In the genomic region with DNA sequence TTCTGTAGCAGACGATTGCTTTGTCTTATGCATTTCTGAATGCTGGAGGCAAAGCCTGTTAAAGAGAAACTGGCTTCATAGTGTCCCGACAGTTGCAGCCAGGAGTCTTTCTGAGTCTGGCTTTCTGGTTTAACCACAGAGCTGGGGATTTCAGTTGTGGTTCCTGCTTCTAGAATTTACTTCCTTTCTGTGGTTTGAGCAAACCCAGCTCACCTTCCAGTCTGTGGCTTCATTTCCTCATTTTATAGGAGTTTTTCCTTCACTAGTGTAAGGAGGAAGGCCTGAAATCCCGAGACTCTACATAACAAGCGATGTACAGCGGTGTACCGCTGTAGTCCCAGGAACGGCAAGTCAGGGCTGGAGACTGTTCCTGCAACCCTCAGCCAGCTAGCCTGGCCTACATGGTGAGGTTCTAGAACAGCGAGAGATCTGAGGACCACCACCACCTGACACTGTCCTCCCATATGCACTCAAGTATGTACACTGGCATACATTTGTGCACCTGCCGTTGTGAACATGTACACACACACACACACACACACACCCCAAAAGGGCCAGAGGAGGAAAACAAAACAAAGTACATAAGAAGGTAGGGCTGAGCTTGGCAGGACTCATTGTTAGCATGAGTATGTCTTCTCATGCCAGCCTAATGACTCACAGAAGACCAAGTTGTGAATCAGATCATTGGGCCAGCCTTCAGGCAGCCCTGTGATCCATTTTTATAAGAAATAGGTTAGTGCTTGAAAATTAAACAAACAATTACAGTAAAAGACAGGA, we compare ENCODE assay signal across 9 mouse cellular contexts. TPM values are rescaled to one million over a fixed set of nuclear protein-coding genes. Genes with fewer than 3 reads are reported as not detected.
DNase-seq lines count a peak whose midpoint lies in the region; ATAC-seq and TF ChIP-seq lines count a peak whose summit lies in the region.
"Had no signal": no experiment of that assay in that cellular context is flagged by ENCODE, and none has a peak within 500 bp of the region (broad histone marks: within the 10 kb centered on the region; RNA-seq: fewer than 3 reads in every experiment).

No protein-coding gene starts in this region.

- no peaks in the 10 kb centered on the region for H3K27me3 ChIP-seq in CH12.LX (replicated peaks)
- H3K27me3 ChIP-seq in stomach, embryonic 15.5 days (replicated peaks), result no peaks in the 10 kb centered on the region
- no peaks in the 10 kb centered on the region for H3K27me3 ChIP-seq in liver, embryonic 11.5 days (replicated peaks; ENCODE audit: control insufficient read depth, insufficient read depth, low read length)

- peaks cover 15 to 26% of the 10 kb centered on the region in 2 experiments for H3K4me1 ChIP-seq in CH12.LX (ENCODE audit: control insufficient read depth in 1 of 2, insufficient read depth in 2 of 2)
- no peaks in the 10 kb centered on the region; the same call in 1 of the 2 replicates for H3K4me1 ChIP-seq in stomach, embryonic 15.5 days
- no peaks in the 10 kb centered on the region for H3K4me1 ChIP-seq in liver, embryonic 11.5 days (replicated peaks; ENCODE audit: control insufficient read depth, insufficient read depth, low read length)

- peak; percentile 7 for DNase-seq in layer of hippocampus, adult 9-10 months (ENCODE audit: low spot score)
- no peak for DNase-seq in layer of hippocampus, postnatal 25 days (ENCODE audit: extremely low spot score in 1 of 2, low spot score in 1 of 2)
- peak; percentile 59 for DNase-seq in CH12.LX (ENCODE audit: extremely low read depth)
- no peak for DNase-seq in kidney, adult 18-20 months
- no peak for DNase-seq in liver, embryonic 11.5 days (ENCODE audit: low spot score)
- no peak for DNase-seq in urinary bladder, postnatal 4 days (ENCODE audit: low spot score in 2 of 2)

- TF ChIP-seq POLR2A in CH12.LX (IDR thresholded peaks at IDR 0.05; ENCODE audit: low read depth, low read length), result no peak

- peak; percentile 97 for TF ChIP-seq EP300 in CH12.LX (IDR thresholded peaks at IDR 0.05; ENCODE audit: low read length)

- H3K4me2 ChIP-seq in CH12.LX (ENCODE audit: insufficient read depth, low read depth, poor library complexity, severe bottlenecking), result peak overlapping the region; percentile 80
- H3K4me2 ChIP-seq in stomach, embryonic 15.5 days, result no peak overlapping the region
- no peak overlapping the region for H3K4me2 ChIP-seq in liver, embryonic 11.5 days

- H3K79me2 ChIP-seq in CH12.LX (replicated peaks; ENCODE audit: control insufficient read depth, extremely low read depth, insufficient read depth, poor library complexity, severe bottlenecking), result no peaks in the 10 kb centered on the region; the same call in 1 of the 2 replicates

- TF ChIP-seq CTCF in CH12.LX (conservative IDR thresholded peaks at IDR 0.05 in 1 of 2, IDR thresholded peaks at IDR 0.05 in 1 of 2; ENCODE audit: low read depth in 2 of 2, low read length in 2 of 2), result no peak

- 79% methylated on average over 9 of the region's 9 CpGs for WGBS in stomach, embryonic 15.5 days
- WGBS in liver, embryonic 11.5 days, result 64% methylated on average over 9 of the region's 9 CpGs

- dilution Hi-C loops in CH12.LX (cut with MboI; ENCODE audit: extremely low pct_ligation_motif_present, extremely low pct_unique_long_range_greater_than_20kb, low sequenced_read_pairs), result no loop called here

- H3K36me3 ChIP-seq in CH12.LX (replicated peaks in 1 of 2; ENCODE audit: control insufficient read depth in 1 of 2, insufficient read depth in 1 of 2, low read length in 1 of 2), result peaks cover 3 to 32% of the 10 kb centered on the region in 2 experiments
- H3K36me3 ChIP-seq in stomach, embryonic 15.5 days, result 0 out of 2 replicates have a peak, but pooled peaks cover 4% of the 10 kb centered on the region
- peaks cover 3% of the 10 kb centered on the region; the same call in 1 of the 2 replicates for H3K36me3 ChIP-seq in liver, embryonic 11.5 days (ENCODE audit: control insufficient read depth, insufficient read depth, low read length)

- in situ Hi-C loops in CH12.LX (cut with MboI; ENCODE audit: low pct_ligation_motif_present, low pct_unique_long_range_greater_than_20kb, low sequenced_read_pairs), result no loop called here

- peak overlapping the region in 1 of 3 experiments; percentile 44 for H3K4me3 ChIP-seq in CH12.LX (replicated peaks in 1 of 3; ENCODE audit: low read depth in 2 of 3, low read length in 2 of 3, poor library complexity in 1 of 3)
- no peak overlapping the region for H3K4me3 ChIP-seq in stomach, embryonic 15.5 days (replicated peaks)
- no peak overlapping the region for H3K4me3 ChIP-seq in liver, embryonic 11.5 days (ENCODE audit: low read depth, low read length)
- H3K4me3 ChIP-seq: erythroblast, embryonic 14.5 days had no signal

- ATAC-seq in hematopoietic stem cell, adult 5-6 weeks (replicated peaks in 1 of 2; ENCODE audit: insufficient read depth in 1 of 2, low FRiP score in 2 of 2, low TSS enrichment in 1 of 2, low read depth in 1 of 2, poor library complexity in 2 of 2, severe bottlenecking in 2 of 2), result peak; percentile 93 to 96
- no peak for ATAC-seq in stomach, embryonic 15.5 days (ENCODE audit: insufficient read depth, low FRiP score, low read depth)
- no peak for ATAC-seq in liver, embryonic 11.5 days (replicated peaks; ENCODE audit: low FRiP score)

- no peaks in the 10 kb centered on the region for H3K9me3 ChIP-seq in CH12.LX (replicated peaks; ENCODE audit: low read length)
- no peaks in the 10 kb centered on the region for H3K9me3 ChIP-seq in stomach, embryonic 15.5 days
- H3K9me3 ChIP-seq in liver, embryonic 11.5 days (ENCODE audit: control insufficient read depth, low read length), result no peaks in the 10 kb centered on the region

- H3K9ac ChIP-seq in CH12.LX (ENCODE audit: insufficient read depth, low read depth), result no peak overlapping the region
- no peak overlapping the region for H3K9ac ChIP-seq in stomach, embryonic 15.5 days
- no peak overlapping the region for H3K9ac ChIP-seq in liver, embryonic 11.5 days (ENCODE audit: low read depth, low read length)

- no peak overlapping the region for H3K27ac ChIP-seq in CH12.LX (ENCODE audit: insufficient read depth, low read depth)
- H3K27ac ChIP-seq in stomach, embryonic 15.5 days, result peak overlapping the region; percentile 44; the same call in 1 of the 2 replicates
- H3K27ac ChIP-seq in liver, embryonic 11.5 days (ENCODE audit: low read depth, low read length), result no peak overlapping the region

- TF ChIP-seq RAD21 in CH12.LX (IDR thresholded peaks at IDR 0.05; ENCODE audit: low read depth, low read length), result no peak

TF ChIP-seq in CH12.LX, 34 proteins besides CTCF, POLR2A, EP300 and RAD21 (continues in another document):
- peak; percentile 93 for TF ChIP-seq MAFK (IDR thresholded peaks at IDR 0.05; ENCODE audit: insufficient replicate concordance, low read length)
- no peak for TF ChIP-seq PAX5 (IDR thresholded peaks at IDR 0.05; ENCODE audit: low read length)
- no peak for TF ChIP-seq GABPA (IDR thresholded peaks at IDR 0.05; ENCODE audit: insufficient replicate concordance, low read depth, low read length)
- no peak for TF ChIP-seq USF2 (conservative IDR thresholded peaks at IDR 0.05; ENCODE audit: low read depth, low read length)
- no peak for TF ChIP-seq CHD1 (IDR thresholded peaks at IDR 0.05; ENCODE audit: low read depth, low read length)
- no peak for TF ChIP-seq JUND (conservative IDR thresholded peaks at IDR 0.05; ENCODE audit: low read depth, low read length)
- TF ChIP-seq NELFE (IDR thresholded peaks at IDR 0.05; ENCODE audit: low read depth, low read length), result no peak
- TF ChIP-seq POLR2AphosphoS2 (IDR thresholded peaks at IDR 0.05; ENCODE audit: low read depth, low read length), result no peak
- peak; percentile 66; the same call in 1 of the 2 replicates for TF ChIP-seq SIN3A (IDR thresholded peaks at IDR 0.05; ENCODE audit: low read length)
- no peak for TF ChIP-seq ZMIZ1 (IDR thresholded peaks at IDR 0.05; ENCODE audit: low read depth, low read length)
- TF ChIP-seq ELF1 (IDR thresholded peaks at IDR 0.05; ENCODE audit: low read depth, low read length), result no peak
- TF ChIP-seq NRF1 (IDR thresholded peaks at IDR 0.05; ENCODE audit: low read depth, low read length), result no peak
- no peak for TF ChIP-seq SMC3 (IDR thresholded peaks at IDR 0.05; ENCODE audit: low read depth, low read length)
- TF ChIP-seq MYC (IDR thresholded peaks at IDR 0.05; ENCODE audit: low read depth, low read length), result no peak
- TF ChIP-seq ETS1 (conservative IDR thresholded peaks at IDR 0.05; ENCODE audit: low read depth, low read length), result peak; percentile 57
- no peak for TF ChIP-seq ZKSCAN1 (IDR thresholded peaks at IDR 0.05; ENCODE audit: borderline replicate concordance, low read depth, low read length)
- no peak for TF ChIP-seq ZNF384 (IDR thresholded peaks at IDR 0.05; ENCODE audit: low read depth, low read length)
- no peak for TF ChIP-seq E2F4 (IDR thresholded peaks at IDR 0.05; ENCODE audit: insufficient replicate concordance, low read depth, low read length)
- TF ChIP-seq MXI1 (IDR thresholded peaks at IDR 0.05; ENCODE audit: low read depth, low read length), result no peak
- TF ChIP-seq MAZ (IDR thresholded peaks at IDR 0.05; ENCODE audit: low read depth, low read length), result no peak
- TF ChIP-seq MAX (IDR thresholded peaks at IDR 0.05; ENCODE audit: low read length), result no peak
- TF ChIP-seq IRF4 (IDR thresholded peaks at IDR 0.05; ENCODE audit: low read depth, low read length), result peak; percentile 91
- TF ChIP-seq TCF12 (IDR thresholded peaks at IDR 0.05; ENCODE audit: low read depth, low read length), result peak; percentile 60
- TF ChIP-seq KAT2A (IDR thresholded peaks at IDR 0.05; ENCODE audit: insufficient replicate concordance, low read length), result no peak
- no peak for TF ChIP-seq ZC3H11A (IDR thresholded peaks at IDR 0.05; ENCODE audit: low read depth, low read length)
- peak; percentile 87 for TF ChIP-seq BHLHE40 (IDR thresholded peaks at IDR 0.05; ENCODE audit: low read depth, low read length)
- TF ChIP-seq JUN (IDR thresholded peaks at IDR 0.05; ENCODE audit: insufficient read depth, low read depth, low read length), result no peak; the same call in 1 of the 2 replicates
- no peak for TF ChIP-seq TBP (conservative IDR thresholded peaks at IDR 0.05; ENCODE audit: low read depth, low read length)
- TF ChIP-seq MEF2A (IDR thresholded peaks at IDR 0.05; ENCODE audit: borderline replicate concordance, low read depth, low read length), result no peak; the same call in 1 of the 2 replicates
- no peak for TF ChIP-seq USF1 (IDR thresholded peaks at IDR 0.05; ENCODE audit: low read depth, low read length)

RNA-seq across cellular contexts. Expression of a gene that starts 25.9 kb away (rescaled TPM):
- 10 to 100 TPM; 92.3 to 94.2 TPM for total RNA-seq in layer of hippocampus, postnatal 25 days (2021)
- total RNA-seq in CH12.LX (2012; rRNA removed) (9.4 and 10.1 TPM in 2 replicates), CH12.LX (2014; rRNA removed) (5.7 and 5.9 TPM in 2 replicates)
- 4.3 and 5.1 TPM in 2 replicates for polyA plus RNA-seq in CH12.LX (2012; ENCODE audit: insufficient read length, low read depth)
- total RNA-seq in hematopoietic stem cell, adult 5-6 weeks (2017), result 13.7 and 14.6 TPM in 2 replicates
- polyA plus RNA-seq in stomach, embryonic 15.5 days (2015; fragmentation: Nextera tagmentation; extraction: Ambion mirVana), result 6.3 and 7.9 TPM in 2 replicates
- polyA plus RNA-seq in liver, embryonic 11.5 days (2014; fragmentation: Nextera tagmentation; extraction: Ambion mirVana), result 4.9 and 5.7 TPM in 2 replicates

Comparison
In these comparisons a context has a peak if more than half of its experiments do, and no peak if none do; other contexts are left out.
1. DNase-seq: peak in layer of hippocampus, adult 9-10 months (single experiment) and CH12.LX (single experiment); none in layer of hippocampus, postnatal 25 days (0 of 2), kidney, adult 18-20 months (single experiment), liver, embryonic 11.5 days (single experiment) and urinary bladder, postnatal 4 days (0 of 2).
2. ATAC-seq: peak in hematopoietic stem cell, adult 5-6 weeks (2 of 2); none in stomach, embryonic 15.5 days (single experiment) and liver, embryonic 11.5 days (single experiment).